Mouse (Mus musculus) liver, embryonic 16.5 days (tissue): Measurements from ENCODE around the gene Usp48. TPM values are rescaled to one million over a fixed set of nuclear protein-coding genes. Genes with fewer than 3 reads are reported as not detected.

Experiments used
- ATAC-seq: fragments of 200-750 bp; cut with Nextera tagmentation; 2 replicates; pipeline ENCODE4 v1.8.0; 2017; ENCODE audit warnings: low read depth, mild to moderate bottlenecking, moderate number of reproducible peaks, moderate library complexity
- H3K27ac ChIP-seq: fragments of 300-500 bp; sonication (generic); 2 replicates; pipeline ENCODE4 v1.5.1; 2014; ENCODE audit warnings: mild to moderate bottlenecking, low read length
- H3K27me3 ChIP-seq: fragments of 300-500 bp; sonication (generic); 2 replicates; pipeline ENCODE4 v1.6.1; 2014; ENCODE audit warnings: low read depth, low read length, mixed read lengths; ENCODE audit not compliant: control insufficient read depth, insufficient read depth
- H3K36me3 ChIP-seq: fragments of 300-500 bp; sonication (generic); 2 replicates; pipeline ENCODE4 v1.6.1; 2014; ENCODE audit warnings: mild to moderate bottlenecking; ENCODE audit not compliant: control insufficient read depth, insufficient read depth
- H3K4me1 ChIP-seq: fragments of 300-500 bp; sonication (generic); 2 replicates; pipeline ENCODE4 v1.6.1; 2014; ENCODE audit warnings: low read depth, low read length, mixed read lengths; ENCODE audit not compliant: control insufficient read depth
- H3K4me2 ChIP-seq: fragments of 300-500 bp; sonication (generic); 2 replicates; pipeline ENCODE4 v1.6.1; 2014; ENCODE audit warnings: low read depth, low read length, mixed read lengths
- H3K4me3 ChIP-seq: fragments of 300-500 bp; sonication (generic); 2 replicates; pipeline ENCODE4 v1.5.1; 2014; ENCODE audit warnings: low read depth, mild to moderate bottlenecking, low read length
- H3K9ac ChIP-seq: fragments of 300-500 bp; sonication (generic); 2 replicates; pipeline ENCODE4 v1.6.1; 2014; ENCODE audit warnings: low read depth, low read length
- H3K9me3 ChIP-seq: fragments of 300-500 bp; sonication (generic); replicated peaks from 2 replicates; pipeline ENCODE4 v1.6.1; 2016; ENCODE audit warnings: low read length; ENCODE audit not compliant: control insufficient read depth
- WGBS: fragments of 180-500 bp; shearing (Covaris S2); extraction: QIAGEN DNeasy Blood & Tissue Kit; methylation state at CpG from one replicate; pipeline ENCODE4 v1.1.7; 2014; ENCODE audit not compliant: insufficient replicate concordance; 5-methylcytosine and 5-hydroxymethylcytosine counted together
- polyA plus RNA-seq: library from polyadenylated mRNA; unstranded; fragments of >200 nt; fragmentation: Nextera tagmentation; extraction: Ambion mirVana; gene quantifications from 2 replicates; pipeline ENCODE4 v1.2.1, GENCODE M21; 2015

Gene Usp48
- 26.3 and 27.1 TPM in 2 replicates for polyA plus RNA-seq

DNA sequence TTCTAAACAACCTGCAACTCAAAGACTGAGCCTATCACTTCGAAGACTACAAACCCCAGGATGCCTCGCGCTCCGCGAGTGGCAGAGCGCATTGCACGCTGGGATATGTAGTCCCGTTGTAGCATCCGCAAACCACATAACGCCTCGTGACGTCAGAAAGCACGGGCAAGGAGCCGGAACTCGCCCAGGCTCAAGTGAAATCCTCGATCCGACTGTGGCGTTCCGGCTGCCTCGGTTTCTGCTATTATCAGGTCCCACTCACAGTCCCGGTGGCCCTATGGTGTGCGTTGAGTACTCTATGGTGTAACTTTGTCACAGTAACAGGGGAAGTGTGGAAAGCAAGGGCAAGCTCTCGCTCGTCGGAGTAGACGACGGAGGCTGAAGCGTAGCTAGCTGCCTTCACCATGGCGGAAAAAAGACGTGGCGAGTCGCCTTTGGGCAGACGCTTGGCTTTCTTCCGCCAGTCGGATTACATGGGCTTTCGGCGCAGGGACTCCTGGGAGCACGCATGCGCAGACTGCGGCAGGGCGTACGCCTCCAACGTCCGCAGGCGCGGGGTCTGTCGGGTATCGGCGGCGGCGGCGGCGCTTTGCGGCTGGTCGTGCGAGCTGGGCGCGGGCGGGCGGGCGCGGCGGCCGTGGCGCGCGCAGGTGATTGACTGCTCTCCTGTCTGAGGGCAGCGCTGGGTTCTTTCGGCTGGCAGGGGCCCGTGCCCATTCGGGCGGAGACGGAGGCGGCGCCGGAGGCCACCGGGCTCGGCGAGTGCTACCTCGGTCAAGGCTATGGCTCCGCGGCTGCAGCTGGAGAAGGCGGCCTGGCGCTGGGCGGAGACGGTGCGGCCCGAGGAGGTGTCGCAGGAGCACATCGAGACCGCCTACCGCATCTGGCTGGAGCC, at the start of gene Usp48:
Gene Usp48 (plus strand): TSS at position 155 of the 895 bp plus-strand sequence.
- WGBS, result under 1% methylated on average over 87 of the region's 92 CpGs
- H3K27ac ChIP-seq, result peak within 1 kb of the TSS; percentile 100
- H3K9ac ChIP-seq, result peak within 1 kb of the TSS; percentile 86
- H3K27me3 ChIP-seq, result no peaks in the 10 kb centered on the region
- H3K4me2 ChIP-seq, result peak within 1 kb of the TSS; percentile 75
- H3K36me3 ChIP-seq, result no peaks in the 10 kb centered on the region
- ATAC-seq, result peak; percentile 92
- peak within 1 kb of the TSS; percentile 95 for H3K4me3 ChIP-seq
- no peaks in the 10 kb centered on the region for H3K9me3 ChIP-seq
- peaks cover 25% of the 10 kb centered on the region for H3K4me1 ChIP-seq

DNA sequence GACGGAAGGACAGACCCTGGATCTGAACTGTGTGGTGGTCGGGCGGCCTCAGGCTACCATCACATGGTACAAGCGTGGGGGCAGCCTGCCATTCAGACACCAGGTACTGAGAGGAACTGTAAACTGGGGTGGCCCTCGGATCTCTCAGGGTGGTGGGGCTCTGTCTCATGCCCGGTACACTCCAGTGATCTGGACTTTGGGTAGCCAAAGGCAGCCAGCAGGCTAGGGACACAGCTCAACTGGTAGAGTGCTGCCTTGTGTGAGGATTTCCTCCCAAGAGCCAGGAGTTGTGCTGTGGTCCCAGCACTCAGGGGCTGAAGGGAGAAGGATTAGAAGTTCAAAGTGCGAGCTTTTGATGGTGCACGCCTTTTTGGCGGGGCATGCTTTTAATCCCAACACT, 48.0 kb upstream of the Usp48 start:
- Histone ChIP-seq H3K27ac (no peak overlapping the region), H3K9me3 (no peaks in the 10 kb centered on the region), H3K4me3 (no peak overlapping the region), H3K9ac (no peak overlapping the region), H3K4me1 (no peaks in the 10 kb centered on the region; the same call in 1 of the 2 replicates), H3K36me3 (no peaks in the 10 kb centered on the region; the same call in 1 of the 2 replicates), H3K27me3 (no peaks in the 10 kb centered on the region), H3K4me2 (no peak overlapping the region)
- ATAC-seq, result no peak
- whole genome bisulfite sequencing, result 78% methylated on average over 9 of the region's 9 CpGs

DNA sequence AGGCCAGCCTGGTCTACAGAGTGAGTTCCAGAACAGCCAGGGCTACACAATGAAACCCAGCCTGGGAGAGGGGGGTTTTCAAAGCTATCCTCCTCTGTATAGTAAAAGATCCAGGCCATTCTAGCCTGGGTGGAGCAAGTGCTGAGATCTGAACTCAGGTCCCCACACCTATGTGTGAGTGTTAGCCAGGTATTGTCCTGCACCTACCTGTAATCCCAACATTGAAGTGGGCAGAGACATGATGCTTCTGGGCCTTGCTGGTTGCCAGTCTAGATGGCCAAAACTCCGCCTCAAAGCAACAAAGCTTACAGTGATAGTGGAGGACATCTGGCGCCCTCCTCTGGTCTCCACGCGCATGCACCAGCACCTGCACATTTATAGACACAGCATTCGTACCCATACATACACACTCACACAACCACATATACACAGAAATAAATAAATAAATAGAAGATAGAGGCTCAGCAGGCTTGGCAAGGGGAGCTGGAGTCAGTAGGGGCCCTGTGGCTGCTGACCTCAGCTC, 47.5 kb upstream of the Usp48 start:
- 58% methylated on average over 5 of the region's 5 CpGs for WGBS
- H3K36me3 ChIP-seq, result no peaks in the 10 kb centered on the region; the same call in 1 of the 2 replicates
- no peak overlapping the region for H3K4me2 ChIP-seq
- no peak overlapping the region for H3K27ac ChIP-seq
- ATAC-seq, result no peak
- no peaks in the 10 kb centered on the region for H3K27me3 ChIP-seq
- H3K9ac ChIP-seq, result no peak overlapping the region
- no peaks in the 10 kb centered on the region for H3K4me1 ChIP-seq
- no peaks in the 10 kb centered on the region for H3K9me3 ChIP-seq
- no peak overlapping the region for H3K4me3 ChIP-seq

DNA sequence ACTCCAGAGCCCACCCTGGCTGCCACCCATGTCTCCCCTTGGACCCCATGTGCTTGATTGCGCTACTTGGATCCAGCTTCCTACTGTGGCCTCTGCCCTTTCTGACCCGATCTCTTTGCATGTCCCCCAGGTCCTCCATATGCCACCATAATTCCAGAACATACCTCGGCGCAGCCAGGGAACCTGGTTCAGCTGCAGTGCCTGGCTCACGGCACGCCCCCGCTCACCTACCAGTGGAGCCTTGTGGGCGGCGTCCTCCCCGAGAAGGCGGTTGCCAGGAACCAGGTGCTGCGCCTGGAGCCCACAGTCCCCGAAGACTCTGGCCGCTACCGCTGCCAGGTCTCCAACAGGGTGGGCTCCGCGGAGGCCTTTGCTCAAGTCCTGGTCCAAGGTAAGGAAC, 40.1 kb upstream of the Usp48 start:
- no peak for ATAC-seq
- Histone ChIP-seq H3K4me3 (no peak overlapping the region), H3K27me3 (no peaks in the 10 kb centered on the region), H3K4me2 (no peak overlapping the region), H3K36me3 (no peaks in the 10 kb centered on the region), H3K9me3 (no peaks in the 10 kb centered on the region), H3K27ac (no peak overlapping the region), H3K9ac (no peak overlapping the region), H3K4me1 (no peaks in the 10 kb centered on the region)
- WGBS, result 84% methylated on average over 17 of the region's 17 CpGs

DNA sequence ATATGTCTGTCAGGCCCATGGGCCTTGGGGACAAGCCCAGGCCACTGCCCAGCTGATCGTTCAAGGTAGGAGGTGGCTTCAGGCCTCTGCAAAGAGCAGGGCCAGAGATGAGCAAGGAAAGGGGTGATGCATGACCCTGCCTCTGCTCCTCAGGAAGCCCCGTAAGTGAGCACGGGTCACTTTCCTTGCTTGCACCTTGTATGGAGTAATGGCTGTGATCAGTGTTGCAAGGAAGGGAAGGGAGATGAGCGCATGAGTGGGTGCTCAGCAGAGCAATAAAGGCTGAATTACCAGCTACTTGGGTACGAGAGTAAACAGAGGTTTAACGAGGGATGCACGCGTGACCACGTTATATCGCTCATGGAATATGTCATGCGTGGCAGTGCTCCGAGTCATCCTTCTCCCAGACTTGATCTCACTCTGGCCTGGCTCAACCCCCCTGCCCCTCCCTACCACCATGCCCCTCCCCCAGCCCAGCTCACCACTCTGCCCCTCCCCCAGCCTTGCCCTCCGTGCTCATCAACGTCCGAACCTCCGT, 36.8 kb upstream of the Usp48 start:
- H3K36me3 ChIP-seq, result no peaks in the 10 kb centered on the region
- no peaks in the 10 kb centered on the region for H3K4me1 ChIP-seq
- no peak overlapping the region for H3K4me2 ChIP-seq
- H3K9ac ChIP-seq, result no peak overlapping the region
- H3K4me3 ChIP-seq, result no peak overlapping the region
- WGBS, result 76% methylated on average over 16 of the region's 16 CpGs
- H3K27me3 ChIP-seq, result no peaks in the 10 kb centered on the region
- H3K9me3 ChIP-seq, result no peaks in the 10 kb centered on the region
- no peak overlapping the region for H3K27ac ChIP-seq
- ATAC-seq, result no peak

DNA sequence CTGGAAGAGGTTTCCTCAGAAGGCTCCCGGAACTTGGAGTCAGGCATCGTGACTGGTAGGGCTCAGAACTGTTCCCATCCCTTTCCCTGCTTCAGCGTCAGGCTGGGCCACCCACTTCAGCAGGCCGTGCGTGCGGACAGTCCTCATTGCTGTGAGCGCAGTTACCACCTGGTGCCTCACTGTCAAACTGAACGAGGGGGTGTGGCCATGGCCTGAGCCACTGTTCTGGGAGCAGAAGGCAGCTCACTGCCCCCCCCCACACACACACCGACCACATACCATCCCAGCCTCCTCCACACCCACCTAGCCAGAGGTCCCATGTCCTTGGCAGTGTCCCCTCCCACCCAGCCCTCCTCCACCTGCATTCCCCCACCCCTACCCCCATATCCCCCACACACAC, 23.7 kb upstream of the Usp48 start:
- Histone ChIP-seq H3K9me3 (no peaks in the 10 kb centered on the region), H3K27ac (no peak overlapping the region), H3K9ac (no peak overlapping the region), H3K4me3 (no peak overlapping the region), H3K4me2 (no peak overlapping the region), H3K36me3 (no peaks in the 10 kb centered on the region), H3K27me3 (no peaks in the 10 kb centered on the region), H3K4me1 (no peaks in the 10 kb centered on the region)
- no peak for ATAC-seq
- WGBS, result 68% methylated on average over 9 of the region's 9 CpGs

DNA sequence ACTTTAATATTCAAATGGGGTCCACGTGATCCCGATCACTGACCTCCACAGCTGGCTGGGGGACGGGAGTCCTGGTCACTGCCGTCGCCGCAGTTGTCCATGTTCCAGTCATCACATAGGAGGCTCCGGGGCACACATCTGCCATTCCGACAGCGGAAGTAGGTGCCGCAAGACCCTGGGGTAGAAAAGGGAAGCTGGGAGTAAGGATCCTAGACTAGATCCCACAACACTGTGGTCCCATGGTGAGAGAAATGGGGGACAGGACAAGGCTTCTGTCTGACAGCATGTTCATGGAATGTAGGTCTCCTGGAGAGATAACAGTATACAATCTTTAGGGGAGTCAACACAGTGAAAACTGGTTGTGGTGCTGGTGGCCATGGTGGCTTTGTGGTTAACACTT, 19.1 kb upstream of the Usp48 start, which contains the start of gene Ldlrad2:
Gene Ldlrad2 (minus strand): TSS at position 101 of the 400 bp plus-strand sequence.
- Histone ChIP-seq H3K9ac (no peak within 1 kb of the TSS), H3K4me3 (no peak within 1 kb of the TSS), H3K9me3 (no peaks in the 10 kb centered on the region), H3K36me3 (no peaks in the 10 kb centered on the region), H3K27ac (no peak within 1 kb of the TSS), H3K27me3 (peaks cover 10% of the 10 kb centered on the region), H3K4me2 (no peak within 1 kb of the TSS), H3K4me1 (no peaks in the 10 kb centered on the region; the same call in 1 of the 2 replicates)
- 80% methylated on average over 10 of the region's 10 CpGs for WGBS
- ATAC-seq, result no peak

DNA sequence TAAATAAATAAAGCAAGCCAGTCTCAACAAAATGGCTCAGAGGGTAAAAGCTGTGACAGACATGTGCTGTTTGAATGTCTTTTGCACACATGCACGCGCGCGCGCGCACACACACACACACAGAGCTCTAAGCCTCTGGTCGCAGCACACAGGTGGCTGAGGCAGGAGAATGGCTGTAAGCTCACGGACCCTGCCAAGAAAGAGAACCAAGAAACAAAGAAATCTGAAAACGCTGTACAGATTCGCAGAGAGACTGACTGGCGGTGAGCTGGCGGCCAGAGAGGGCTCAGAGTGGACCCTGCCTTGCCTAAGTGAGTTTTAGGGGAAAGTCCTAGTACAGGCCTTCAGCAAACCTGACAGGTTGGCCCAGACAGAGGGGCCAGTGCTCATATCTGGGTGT, 16.1 kb upstream of the Usp48 start:
- H3K27ac ChIP-seq, result no peak overlapping the region
- no peak overlapping the region for H3K4me2 ChIP-seq
- no peak overlapping the region for H3K9ac ChIP-seq
- H3K4me3 ChIP-seq, result no peak overlapping the region
- H3K36me3 ChIP-seq, result no peaks in the 10 kb centered on the region
- peaks cover 12% of the 10 kb centered on the region for H3K27me3 ChIP-seq
- WGBS, result 84% methylated on average over 12 of the region's 12 CpGs
- H3K4me1 ChIP-seq, result no peaks in the 10 kb centered on the region; the same call in 1 of the 2 replicates
- ATAC-seq, result no peak
- H3K9me3 ChIP-seq, result no peaks in the 10 kb centered on the region
